Mouse (Mus musculus) heart, postnatal 0 days (tissue): ENCODE measurements around the gene Wdfy2. TPM values are rescaled to one million over a fixed set of nuclear protein-coding genes. Genes with fewer than 3 reads are reported as not detected.
A peak's percentile ranks its signal among the peaks of the same experiment; 100 is the strongest.

ENCODE experiments used
- ATAC-seq: fragments of 200-750 bp; cut with Nextera tagmentation; 2 replicates; pipeline ENCODE4 v1.8.0; 2017; ENCODE audit warnings: low read depth, moderate number of reproducible peaks, moderate library complexity; ENCODE audit not compliant: insufficient read depth
- DNase-seq: peaks from one replicate; pipeline ENCODE4 v3.0.0-alpha.2; 2016; ENCODE audit warnings: low spot score
- H3K27ac ChIP-seq: fragments of 300-500 bp; sonication (generic); 2 replicates; pipeline ENCODE4 v1.5.1; 2014; ENCODE audit warnings: low read depth, mild to moderate bottlenecking
- H3K27me3 ChIP-seq: fragments of 300-500 bp; sonication (generic); 2 replicates; pipeline ENCODE4 v1.6.1; 2014; ENCODE audit warnings: low read length, mixed read lengths; ENCODE audit not compliant: control insufficient read depth, insufficient read depth
- H3K36me3 ChIP-seq: fragments of 300-500 bp; sonication (generic); replicated peaks from 2 replicates; pipeline ENCODE4 v1.6.1; 2014; ENCODE audit warnings: low read length, mixed read lengths; ENCODE audit not compliant: control insufficient read depth, insufficient read depth
- H3K4me1 ChIP-seq: fragments of 300-500 bp; sonication (generic); 2 replicates; pipeline ENCODE4 v1.6.1; 2014; ENCODE audit warnings: antibody characterized with exemption; ENCODE audit not compliant: control insufficient read depth, insufficient read depth
- H3K4me2 ChIP-seq: fragments of 300-500 bp; sonication (generic); 2 replicates; pipeline ENCODE4 v1.6.1; 2014; ENCODE audit warnings: low read depth, mild to moderate bottlenecking, low read length, moderate library complexity
- H3K4me3 ChIP-seq: fragments of 300-500 bp; sonication (generic); 2 replicates; pipeline ENCODE4 v1.5.1; 2014; ENCODE audit warnings: low read depth, low read length
- H3K9ac ChIP-seq: fragments of 300-500 bp; sonication (generic); replicated peaks from 2 replicates; pipeline ENCODE4 v1.6.1; 2014; ENCODE audit warnings: low read depth, low read length, mixed read lengths
- H3K9me3 ChIP-seq: fragments of 300-500 bp; sonication (generic); replicated peaks from 2 replicates; pipeline ENCODE4 v1.6.1; 2016; ENCODE audit warnings: low read length; ENCODE audit not compliant: control insufficient read depth
- CTCF ChIP-seq: IDR thresholded peaks from 2 replicates; pipeline ENCODE4 v1.5.1; 2016; ENCODE audit warnings: antibody characterized with exemption, control low read depth, low read depth
- EP300 ChIP-seq: IDR thresholded peaks from 2 replicates; pipeline ENCODE4 v1.6.1; 2016; ENCODE audit warnings: antibody characterized with exemption, low read depth
- WGBS: fragments of 180-500 bp; shearing (Covaris S2); extraction: QIAGEN DNeasy Blood & Tissue Kit; methylation state at CpG from one replicate; pipeline ENCODE4 v1.1.7; 2014; 5-methylcytosine and 5-hydroxymethylcytosine counted together
- polyA plus RNA-seq: library from polyadenylated mRNA; unstranded; fragments of >200 nt; fragmentation: Nextera tagmentation; extraction: Ambion mirVana; gene quantifications from 2 replicates; pipeline ENCODE4 v1.2.1, GENCODE M21; 2015
- total RNA-seq: library from RNA; depleted of rRNA; stranded (reverse); fragments of >200 nt; gene quantifications from 2 replicates; pipeline ENCODE4 v1.2.3, GENCODE M21; 2014; ENCODE audit warnings: low replicate concordance

The Wdfy2 gene
- total and polyA plus RNA-seq, 2 experiments from 2014 or later: 1.8 to 11.8 TPM

DNA sequence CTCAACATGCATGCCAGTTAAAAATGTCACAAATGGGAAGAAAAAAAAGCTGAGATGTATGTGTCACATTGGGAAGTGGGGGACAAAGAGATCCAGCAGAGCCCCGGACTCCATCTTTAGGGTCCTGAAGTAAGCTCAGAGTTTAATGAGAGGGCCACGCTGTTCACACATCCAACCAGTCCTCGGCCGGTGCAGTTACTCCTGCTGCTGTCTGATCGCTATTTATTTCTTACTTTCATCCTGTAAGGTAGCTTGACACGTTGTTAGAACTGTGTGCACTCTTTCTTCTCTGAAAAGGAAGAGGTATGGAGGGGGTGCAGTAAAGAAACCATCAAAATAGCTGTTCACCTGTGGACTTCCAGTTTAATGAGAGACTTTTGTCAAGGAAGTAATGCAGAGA lies 60.6 kb downstream of the Wdfy2 start:
- Histone ChIP-seq H3K27me3 (no peaks in the 10 kb centered on the region), H3K9ac (no peak overlapping the region), H3K4me3 (no peak overlapping the region), H3K36me3 (no peaks in the 10 kb centered on the region), H3K9me3 (no peaks in the 10 kb centered on the region), H3K4me2 (no peak overlapping the region), H3K4me1 (peaks cover 5% of the 10 kb centered on the region; the same call in 1 of the 2 replicates), H3K27ac (no peak overlapping the region)
- DNase-seq (no peak), ATAC-seq (no peak)
- WGBS: 89% methylated on average over 6 of the region's 6 CpGs
- TF ChIP-seq EP300 (no peak), CTCF (no peak)

DNA sequence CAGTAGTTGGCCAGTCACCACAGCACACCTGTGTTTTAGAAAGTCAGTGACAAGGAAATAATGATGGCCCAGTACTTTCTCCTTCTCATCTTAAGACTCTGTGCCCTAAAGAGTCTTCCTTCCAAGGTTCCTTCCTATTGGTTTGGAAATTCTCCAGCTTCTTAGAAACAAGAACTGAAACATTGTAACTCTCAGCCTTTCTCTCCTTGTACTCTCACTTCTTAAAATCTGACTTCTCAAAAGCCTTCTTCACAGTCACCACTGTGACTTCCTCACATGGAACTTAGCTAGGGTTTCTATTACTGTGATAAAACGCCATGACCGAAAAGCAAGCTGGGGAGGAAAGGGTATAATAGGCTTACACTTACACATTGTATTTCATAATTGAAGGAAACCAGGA lies 70.4 kb downstream of the Wdfy2 start:
- DNase-seq: no peak
- no peak overlapping the region for H3K9ac ChIP-seq
- peaks cover 7% of the 10 kb centered on the region; the same call in 1 of the 2 replicates for H3K4me1 ChIP-seq
- no peak for ATAC-seq
- H3K27ac ChIP-seq: no peak overlapping the region
- no peaks in the 10 kb centered on the region for H3K27me3 ChIP-seq
- H3K9me3 ChIP-seq: no peaks in the 10 kb centered on the region
- H3K4me2 ChIP-seq: no peak overlapping the region
- TF ChIP-seq CTCF (no peak), EP300 (no peak)
- WGBS: 89% methylated on average over 2 of the region's 2 CpGs
- H3K36me3 ChIP-seq: no peaks in the 10 kb centered on the region
- no peak overlapping the region for H3K4me3 ChIP-seq

DNA sequence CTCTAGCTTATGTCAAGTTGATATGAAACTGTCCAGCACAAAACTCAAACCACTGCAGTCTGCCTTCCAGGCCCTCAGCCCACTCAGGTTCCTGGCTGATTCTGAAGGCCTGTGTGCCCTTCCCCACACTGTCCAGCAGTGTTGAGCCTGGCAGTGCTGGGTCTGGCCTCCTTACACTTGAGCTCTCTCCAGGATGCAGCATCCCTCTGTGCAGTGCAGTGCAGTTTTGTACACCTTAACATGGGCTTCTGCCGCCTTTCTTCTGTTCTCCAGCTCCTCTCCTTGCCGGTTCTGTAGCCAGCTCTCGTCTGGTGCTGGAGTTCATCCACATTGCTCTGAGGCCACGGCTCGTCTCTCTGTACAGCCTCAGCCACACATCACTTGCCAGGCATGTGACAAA lies 71.1 kb downstream of the Wdfy2 start:
- Histone ChIP-seq H3K4me2 (no peak overlapping the region), H3K9ac (no peak overlapping the region), H3K27me3 (no peaks in the 10 kb centered on the region), H3K4me3 (no peak overlapping the region), H3K27ac (no peak overlapping the region), H3K9me3 (no peaks in the 10 kb centered on the region), H3K36me3 (no peaks in the 10 kb centered on the region), H3K4me1 (peaks cover 7% of the 10 kb centered on the region; the same call in 1 of the 2 replicates)
- TF ChIP-seq CTCF (no peak), EP300 (no peak)
- WGBS: 52% methylated on average over 5 of the region's 5 CpGs
- ATAC-seq (peak; percentile 24; the same call in 1 of the 2 replicates), DNase-seq (no peak)

DNA sequence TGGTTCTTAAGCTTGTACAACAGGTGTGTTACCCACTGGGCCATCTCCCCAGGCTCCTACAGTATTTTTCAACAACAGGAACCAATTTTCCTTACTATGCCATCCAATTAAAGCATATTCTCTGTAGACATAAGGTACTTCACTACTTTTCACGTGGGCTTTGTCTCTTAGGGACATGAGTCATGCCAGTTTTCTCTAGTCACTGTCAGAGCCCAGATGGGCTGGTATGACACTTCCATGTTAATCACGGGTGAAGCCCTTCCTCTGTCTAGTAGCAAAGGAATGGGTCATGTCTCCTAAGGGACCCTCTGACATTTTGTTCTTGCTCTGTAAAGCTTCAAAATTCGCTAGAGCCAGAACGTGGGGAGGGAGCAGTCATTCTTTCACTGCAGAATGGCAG lies 73.4 kb downstream of the Wdfy2 start:
- no peak for TF ChIP-seq EP300
- TF ChIP-seq CTCF: no peak
- H3K9me3 ChIP-seq: no peaks in the 10 kb centered on the region
- ATAC-seq (no peak), DNase-seq (no peak)
- H3K4me2 ChIP-seq: no peak overlapping the region
- WGBS: 74% methylated on average over 4 of the region's 4 CpGs
- peaks cover 7% of the 10 kb centered on the region; the same call in 1 of the 2 replicates for H3K4me1 ChIP-seq
- H3K27me3 ChIP-seq: no peaks in the 10 kb centered on the region
- H3K9ac ChIP-seq: no peak overlapping the region
- H3K27ac ChIP-seq: no peak overlapping the region
- H3K4me3 ChIP-seq: no peak overlapping the region
- no peaks in the 10 kb centered on the region for H3K36me3 ChIP-seq

DNA sequence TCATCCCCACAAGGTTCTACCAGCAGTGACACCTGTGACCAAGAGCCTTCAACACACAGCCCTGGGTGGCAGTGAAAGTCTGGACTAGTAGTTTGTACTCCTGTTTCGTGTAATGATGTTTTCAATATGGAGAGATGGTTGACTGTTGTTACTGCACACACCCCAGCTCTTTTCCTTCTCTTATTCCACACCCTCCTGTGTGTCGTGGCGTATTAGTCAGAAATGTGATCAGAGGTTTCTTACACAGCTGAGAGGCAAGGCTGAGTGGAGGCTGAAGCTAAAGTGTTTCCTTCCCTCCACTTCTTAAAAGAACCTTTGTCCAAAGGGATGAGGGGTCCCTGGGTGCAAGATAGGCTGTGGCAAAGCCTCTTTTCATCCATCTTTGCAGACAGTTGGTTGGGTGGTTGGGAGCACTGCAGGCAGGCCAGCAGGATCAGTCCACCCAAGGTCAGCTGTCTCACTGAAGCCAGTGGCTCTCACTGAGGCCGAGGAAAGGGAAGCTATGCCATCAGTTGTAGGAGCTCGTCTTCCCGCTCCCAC lies 77.7 kb downstream of the Wdfy2 start:
- no peak overlapping the region for H3K4me2 ChIP-seq
- no peak overlapping the region for H3K9ac ChIP-seq
- H3K36me3 ChIP-seq: no peaks in the 10 kb centered on the region
- no peak overlapping the region for H3K27ac ChIP-seq
- H3K4me3 ChIP-seq: no peak overlapping the region
- TF ChIP-seq CTCF (no peak), EP300 (no peak)
- no peak for DNase-seq
- 75% methylated on average over 6 of the region's 6 CpGs for WGBS
- no peaks in the 10 kb centered on the region for H3K27me3 ChIP-seq
- H3K9me3 ChIP-seq: no peaks in the 10 kb centered on the region
- 0 out of 2 replicates have a peak, but pooled peaks cover under 1% of the 10 kb centered on the region for H3K4me1 ChIP-seq
- ATAC-seq: no peak

DNA sequence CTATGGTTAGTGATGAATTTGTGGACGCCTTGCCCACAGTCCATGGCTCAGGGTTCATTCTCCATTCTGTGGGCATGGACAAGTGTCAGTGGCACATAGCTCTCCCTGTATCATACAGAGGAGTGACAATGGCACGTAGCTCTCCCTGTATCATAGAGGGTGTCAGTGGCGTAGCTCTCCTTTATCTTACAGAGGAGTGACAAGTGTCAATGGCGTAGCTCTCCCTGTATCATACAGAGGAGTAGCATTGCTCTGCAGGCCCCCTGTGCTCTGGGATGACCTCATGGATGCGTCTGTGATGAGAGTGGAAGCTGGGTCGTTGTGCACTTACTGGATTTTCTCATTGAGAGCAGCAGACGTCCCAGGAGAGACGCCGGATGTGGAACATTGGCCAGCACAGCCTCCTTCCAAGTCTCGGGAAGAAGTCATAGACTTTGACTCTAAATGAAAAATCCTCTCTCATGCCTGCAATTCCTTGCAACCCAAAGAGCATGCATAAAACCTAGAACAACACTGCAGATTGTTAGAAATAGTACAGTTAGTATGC lies 79.1 kb downstream of the Wdfy2 start:
- H3K4me3 ChIP-seq: no peak overlapping the region
- peaks cover 7% of the 10 kb centered on the region; the same call in 1 of the 2 replicates for H3K4me1 ChIP-seq
- TF ChIP-seq CTCF (no peak), EP300 (no peak)
- no peak overlapping the region for H3K9ac ChIP-seq
- H3K4me2 ChIP-seq: no peak overlapping the region
- H3K36me3 ChIP-seq: no peaks in the 10 kb centered on the region
- DNase-seq (no peak), ATAC-seq (0 out of 2 replicates have a peak, but pooled peaks have one; percentile 14)
- H3K27ac ChIP-seq: no peak overlapping the region
- no peaks in the 10 kb centered on the region for H3K9me3 ChIP-seq
- whole genome bisulfite sequencing: 53% methylated on average over 10 of the region's 10 CpGs
- H3K27me3 ChIP-seq: no peaks in the 10 kb centered on the region
